Mouse (Mus musculus): ENCODE measurements around the gene Trabd2b. TPM values are rescaled to one million over a fixed set of nuclear protein-coding genes. Genes with fewer than 3 reads are reported as not detected.

The Trabd2b gene
- total and polyA plus RNA-seq, 3 experiments, result not detected

DNA sequence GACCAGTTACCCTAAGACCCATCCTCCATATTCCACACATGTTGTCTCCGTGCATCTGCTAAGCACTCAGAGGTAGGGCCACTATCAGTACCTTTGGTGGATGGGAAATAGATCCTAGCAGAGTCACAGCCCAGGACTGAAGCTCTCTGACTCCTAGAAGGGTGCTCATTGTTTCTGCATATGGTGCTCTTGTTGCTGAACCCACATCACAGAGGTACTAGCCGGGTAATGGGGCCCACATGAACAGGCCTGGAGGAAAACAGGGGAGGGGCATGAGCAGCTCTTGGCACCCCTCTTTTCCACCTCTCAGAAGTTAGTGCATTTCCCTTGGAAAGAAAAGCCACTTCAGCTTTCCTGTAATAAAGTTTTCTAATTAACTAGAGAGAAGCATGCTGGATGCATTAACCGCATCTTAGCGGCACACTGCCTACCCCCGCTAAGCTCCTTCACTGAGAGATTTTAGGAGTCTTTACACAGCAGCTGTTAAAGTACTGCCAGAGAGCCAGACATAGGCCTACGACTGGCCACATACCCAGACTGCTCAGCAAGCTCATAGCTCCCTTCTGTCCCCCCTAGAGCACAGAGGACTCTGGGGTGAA lies 131.0 kb downstream of the Trabd2b start:
- Histone ChIP-seq H3K4me3 (ENCODE audit: control insufficient read depth in 1 of 2, insufficient read depth in 1 of 2, low read depth in 2 of 2, low read length in 2 of 2) (no peak overlapping the region), H3K4me1 (ENCODE audit: control insufficient read depth in 1 of 2, insufficient read depth in 2 of 2, low read length in 2 of 2) (no peaks in the 10 kb centered on the region), H3K9ac (ENCODE audit: control insufficient read depth, low read depth, low read length, poor library complexity, severe bottlenecking) (no peak overlapping the region), H3K79me2 (ENCODE audit: control insufficient read depth, insufficient read depth, low read length, poor library complexity) (no peaks in the 10 kb centered on the region), H3K9me3 (replicated peaks; ENCODE audit: insufficient read depth, low read length) (no peaks in the 10 kb centered on the region), H3K36me3 (ENCODE audit: control insufficient read depth in 1 of 2, insufficient read depth in 2 of 2, low read length in 2 of 2) (no peaks in the 10 kb centered on the region), H3K27me3 (ENCODE audit: control insufficient read depth in 1 of 2, insufficient read depth in 2 of 2, low read length in 2 of 2) (no peaks in the 10 kb centered on the region), H3K27ac (ENCODE audit: control insufficient read depth, low read depth, low read length) (no peak overlapping the region)
- no peak for DNase-seq (ENCODE audit: low read depth, low spot score)
- TF ChIP-seq RAD21 (IDR thresholded peaks at IDR 0.05; ENCODE audit: low read depth, low read length), result no peak
- TF ChIP-seq ZC3H11A (IDR thresholded peaks at IDR 0.05; ENCODE audit: low read depth, low read length), result no peak
- no peak for TF ChIP-seq TAL1 (IDR thresholded peaks at IDR 0.05; ENCODE audit: low read length)
- TF ChIP-seq KAT2A (conservative IDR thresholded peaks at IDR 0.05; ENCODE audit: low read depth, low read length), result no peak
- no peak for TF ChIP-seq JUND (IDR thresholded peaks at IDR 0.05; ENCODE audit: low read depth, low read length)
- no peak for TF ChIP-seq MYB (IDR thresholded peaks at IDR 0.05; ENCODE audit: low read depth, low read length)
- no peak for TF ChIP-seq TBP (IDR thresholded peaks at IDR 0.05; ENCODE audit: low read depth, low read length)
- no peak for TF ChIP-seq POLR2AphosphoS2 (IDR thresholded peaks at IDR 0.05; ENCODE audit: low read length)
- TF ChIP-seq MAZ (IDR thresholded peaks at IDR 0.05; ENCODE audit: low read depth, low read length), result no peak
- no peak for TF ChIP-seq E2F4 (IDR thresholded peaks at IDR 0.05; ENCODE audit: borderline replicate concordance, low read depth, low read length)
- no peak for TF ChIP-seq EP300 (IDR thresholded peaks at IDR 0.05; ENCODE audit: low read depth in 1 of 2, low read length in 2 of 2)
- TF ChIP-seq ELF1 (IDR thresholded peaks at IDR 0.05; ENCODE audit: low read depth, low read length), result no peak
- no peak for TF ChIP-seq ZKSCAN1 (IDR thresholded peaks at IDR 0.05; ENCODE audit: low read depth, low read length)
- TF ChIP-seq MXI1 (IDR thresholded peaks at IDR 0.05; ENCODE audit: low read depth, low read length), result no peak
- TF ChIP-seq NELFE (IDR thresholded peaks at IDR 0.05; ENCODE audit: low read depth, low read length), result no peak
- no peak for TF ChIP-seq SIN3A (IDR thresholded peaks at IDR 0.05; ENCODE audit: low read length)

DNA sequence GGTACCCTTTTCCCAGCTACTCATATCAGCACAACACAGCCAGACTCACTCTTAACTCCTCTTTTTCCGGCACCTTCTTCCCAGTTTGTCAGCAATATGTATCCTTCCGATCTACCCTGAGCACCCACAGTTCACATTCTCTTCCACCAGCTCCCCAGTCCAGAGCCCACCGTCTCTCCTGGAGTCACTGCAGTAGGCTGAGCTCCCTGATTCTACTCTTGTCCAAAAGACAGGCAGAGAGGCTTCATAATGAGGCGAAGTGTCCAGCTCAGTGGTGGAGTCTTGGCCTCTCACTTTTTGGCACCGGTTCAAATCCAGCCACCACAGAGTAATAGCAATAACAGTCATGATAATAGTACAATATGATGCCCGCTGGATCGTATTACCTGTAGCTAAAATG lies 133.5 kb downstream of the Trabd2b start:
- Histone ChIP-seq H3K27me3 (ENCODE audit: control insufficient read depth in 1 of 2, insufficient read depth in 2 of 2, low read length in 2 of 2) (no peaks in the 10 kb centered on the region), H3K9ac (ENCODE audit: control insufficient read depth, low read depth, low read length, poor library complexity, severe bottlenecking) (no peak overlapping the region)
- TF ChIP-seq MEF2A (IDR thresholded peaks at IDR 0.05; ENCODE audit: extremely low read depth, insufficient replicate concordance, low read depth, low read length, poor library complexity, severe bottlenecking), result no peak
- no peak for TF ChIP-seq MAFK (IDR thresholded peaks at IDR 0.05; ENCODE audit: borderline replicate concordance, low read depth, low read length)
- TF ChIP-seq MXI1 (IDR thresholded peaks at IDR 0.05; ENCODE audit: low read depth, low read length), result no peak

More for the DNA sequence above, 133.5 kb downstream of the Trabd2b start:
- no peak overlapping the region for H3K4me3 ChIP-seq (ENCODE audit: control insufficient read depth in 1 of 2, insufficient read depth in 1 of 2, low read depth in 2 of 2, low read length in 2 of 2)
- H3K9me3 ChIP-seq (replicated peaks; ENCODE audit: insufficient read depth, low read length), result no peaks in the 10 kb centered on the region
- H3K36me3 ChIP-seq (ENCODE audit: control insufficient read depth in 1 of 2, insufficient read depth in 2 of 2, low read length in 2 of 2), result no peaks in the 10 kb centered on the region
- H3K4me1 ChIP-seq (ENCODE audit: control insufficient read depth in 1 of 2, insufficient read depth in 2 of 2, low read length in 2 of 2), result no peaks in the 10 kb centered on the region
- DNase-seq (ENCODE audit: low read depth, low spot score), result no peak
- H3K27ac ChIP-seq (ENCODE audit: control insufficient read depth, low read depth, low read length), result no peak overlapping the region
- H3K79me2 ChIP-seq (ENCODE audit: control insufficient read depth, insufficient read depth, low read length, poor library complexity), result no peaks in the 10 kb centered on the region
